Mouse (Mus musculus) embryonic facial prominence, embryonic 14.5 days (tissue): ENCODE measurements around the gene Slc4a1ap. TPM values are rescaled to one million over a fixed set of nuclear protein-coding genes. Genes with fewer than 3 reads are reported as not detected.
"Not testable (repeated sequence)": the region's sequence is repeated elsewhere in the genome, so short reads cannot be mapped to it uniquely, and the experiment has no call there.

ENCODE experiments used
- ATAC-seq: fragments of 200-750 bp; cut with Nextera tagmentation; 2 replicates; pipeline ENCODE4 v1.8.0; 2017; ENCODE audit warnings: low read depth, moderate number of reproducible peaks, moderate TSS enrichment
- DNase-seq: peaks from one replicate; pipeline ENCODE4 v3.0.0-alpha.2; 2015; ENCODE audit warnings: low spot score
- H3K27ac ChIP-seq: fragments of 300-500 bp; sonication (generic); replicated peaks from 2 replicates; pipeline ENCODE4 v1.5.1; 2014; ENCODE audit warnings: low read depth, mild to moderate bottlenecking, low read length, moderate library complexity
- H3K27me3 ChIP-seq: fragments of 300-500 bp; sonication (generic); replicated peaks from 2 replicates; pipeline ENCODE4 v1.6.1; 2014; ENCODE audit warnings: low read length; ENCODE audit not compliant: control insufficient read depth, insufficient read depth
- H3K36me3 ChIP-seq: fragments of 300-500 bp; sonication (generic); 2 replicates; pipeline ENCODE4 v1.6.1; 2014; ENCODE audit warnings: low read length, mixed read lengths; ENCODE audit not compliant: control insufficient read depth, insufficient read depth
- H3K4me1 ChIP-seq: fragments of 300-500 bp; sonication (generic); 2 replicates; pipeline ENCODE4 v1.6.1; 2014; ENCODE audit warnings: antibody characterized with exemption, low read length; ENCODE audit not compliant: control insufficient read depth, insufficient read depth
- H3K4me2 ChIP-seq: fragments of 300-500 bp; sonication (generic); 2 replicates; pipeline ENCODE4 v1.6.1; 2014; ENCODE audit warnings: low read depth, mild to moderate bottlenecking, low read length, moderate library complexity, mixed read lengths
- H3K4me3 ChIP-seq: fragments of 300-500 bp; sonication (generic); 2 replicates; pipeline ENCODE4 v1.5.1; 2014; ENCODE audit warnings: low read depth, mild to moderate bottlenecking, low read length
- H3K9ac ChIP-seq: fragments of 300-500 bp; sonication (generic); 2 replicates; pipeline ENCODE4 v1.6.1; 2014; ENCODE audit warnings: low read depth, mild to moderate bottlenecking, low read length, moderate library complexity, mixed read lengths
- H3K9me3 ChIP-seq: fragments of 300-500 bp; sonication (generic); 2 replicates; pipeline ENCODE4 v1.6.1; 2016; ENCODE audit warnings: low read length; ENCODE audit not compliant: control insufficient read depth
- WGBS: fragments of 180-500 bp; shearing (Covaris S2); extraction: QIAGEN DNeasy Blood & Tissue Kit; methylation state at CpG from one replicate; pipeline ENCODE4 v1.1.7; 2014; 5-methylcytosine and 5-hydroxymethylcytosine counted together
- polyA plus RNA-seq: library from polyadenylated mRNA; unstranded; fragments of >200 nt; fragmentation: Nextera tagmentation; extraction: Ambion mirVana; gene quantifications from 2 replicates; pipeline ENCODE4 v1.2.1, GENCODE M21; 2014

Slc4a1ap gene
- polyA plus RNA-seq, 1 experiment from 2014 or later, result 22.4 TPM

DNA sequence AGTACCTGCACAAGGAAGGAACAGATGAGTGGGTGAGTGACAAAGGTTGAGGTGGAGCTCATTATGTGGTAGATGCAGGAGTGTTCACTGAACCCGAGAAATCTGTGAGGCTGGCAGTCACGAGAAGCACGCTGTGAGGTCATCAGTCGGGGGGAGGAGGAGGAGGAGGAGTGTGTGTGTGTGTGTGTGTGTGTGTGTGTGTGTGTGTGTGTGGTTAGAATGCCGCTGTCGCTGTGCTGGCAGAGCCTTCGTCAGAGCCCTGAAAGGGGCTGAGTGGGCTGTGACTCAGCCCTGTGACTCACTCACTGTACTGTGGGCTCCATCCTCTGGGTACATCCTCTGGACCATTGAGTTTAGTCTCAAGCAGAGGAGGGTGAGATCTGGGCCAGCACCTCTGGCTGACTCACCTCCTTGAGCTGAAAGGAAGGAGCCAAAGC lies 49.8 kb downstream of the Slc4a1ap start:
- H3K27me3 ChIP-seq, result no peaks in the 10 kb centered on the region

DNA sequence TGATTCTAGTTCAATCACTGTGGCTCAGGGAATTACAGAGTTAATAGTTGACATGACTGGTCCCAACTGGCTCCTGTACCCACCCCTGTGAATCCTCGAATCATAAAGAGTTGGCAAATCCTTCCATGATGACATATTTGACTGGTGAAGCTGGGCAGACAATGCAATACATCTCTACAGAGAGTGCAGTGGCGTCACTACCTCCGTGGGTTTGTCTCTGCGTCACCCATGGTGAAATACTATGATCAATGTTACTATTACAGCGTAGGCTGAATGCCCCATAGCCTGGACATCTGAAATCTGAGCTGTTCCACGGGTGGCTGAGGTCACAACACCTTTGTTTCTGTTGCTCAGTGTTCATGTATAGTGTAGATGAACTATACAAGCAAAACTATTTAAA lies 54.5 kb downstream of the Slc4a1ap start:
- DNase-seq, result no peak
- Histone ChIP-seq H3K36me3 (no peaks in the 10 kb centered on the region), H3K27ac (no peak overlapping the region), H3K9ac (no peak overlapping the region), H3K4me3 (no peak overlapping the region), H3K4me2 (no peak overlapping the region), H3K4me1 (no peaks in the 10 kb centered on the region), H3K9me3 (no peaks in the 10 kb centered on the region), H3K27me3 (no peaks in the 10 kb centered on the region)
- no peak for ATAC-seq
- 75% methylated on average over 6 of the region's 6 CpGs for WGBS

More for the DNA sequence above, 49.8 kb downstream of the Slc4a1ap start:
- no peaks in the 10 kb centered on the region for H3K9me3 ChIP-seq
- H3K9ac ChIP-seq, result no peak overlapping the region
- no peak overlapping the region for H3K4me2 ChIP-seq
- ATAC-seq (no peak), DNase-seq (no peak)
- H3K4me3 ChIP-seq, result no peak overlapping the region
- peaks cover under 1% of the 10 kb centered on the region; the same call in 1 of the 2 replicates for H3K4me1 ChIP-seq
- no peaks in the 10 kb centered on the region for H3K36me3 ChIP-seq
- H3K27ac ChIP-seq, result no peak overlapping the region
- 65% methylated on average over 5 of the region's 7 CpGs for WGBS

DNA sequence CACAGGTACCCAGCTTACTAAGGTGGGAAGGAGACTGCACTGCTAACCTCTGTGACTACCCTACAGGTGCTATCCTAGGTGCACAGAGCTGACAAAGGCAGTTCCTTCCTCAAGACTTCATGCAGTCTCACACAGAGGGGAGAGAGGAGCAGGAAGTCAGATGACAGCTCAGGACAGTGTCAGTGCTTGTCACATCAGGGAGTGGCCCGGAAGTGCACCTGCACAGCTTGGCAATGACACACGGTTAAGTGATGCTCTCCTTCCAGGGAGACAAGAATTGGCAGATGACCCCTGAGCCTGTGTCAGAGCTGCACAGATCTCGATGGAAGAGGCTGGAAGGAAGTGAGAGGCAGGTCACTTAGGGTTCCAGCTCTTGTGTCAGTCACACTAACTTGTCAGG lies 55.1 kb downstream of the Slc4a1ap start:
- Histone ChIP-seq H3K4me1 (no peaks in the 10 kb centered on the region), H3K27ac (no peak overlapping the region), H3K4me2 (no peak overlapping the region), H3K36me3 (no peaks in the 10 kb centered on the region), H3K4me3 (no peak overlapping the region), H3K9ac (no peak overlapping the region), H3K27me3 (no peaks in the 10 kb centered on the region), H3K9me3 (no peaks in the 10 kb centered on the region)
- 69% methylated on average over 3 of the region's 3 CpGs for WGBS
- ATAC-seq (no peak), DNase-seq (no peak)

DNA sequence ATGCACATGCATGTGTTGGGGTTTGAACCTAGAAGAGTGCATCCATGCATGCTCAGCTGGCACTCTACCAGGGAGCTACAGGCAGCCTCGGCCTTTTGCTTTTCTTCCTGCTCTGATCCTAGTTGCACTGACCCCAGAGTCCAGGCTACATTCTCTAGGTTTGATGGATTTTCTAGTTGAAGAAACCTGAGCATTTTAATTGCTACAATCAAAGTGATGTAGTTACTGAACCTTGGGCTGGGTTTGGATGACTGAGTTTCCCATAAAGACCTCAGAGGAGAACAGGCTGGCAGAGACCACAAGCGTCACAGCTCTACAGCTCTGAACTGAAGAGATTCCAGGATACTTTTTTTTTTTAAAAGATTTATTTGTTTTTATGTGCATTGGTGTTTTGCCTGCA lies 56.5 kb downstream of the Slc4a1ap start:
- Histone ChIP-seq H3K9ac (no peak overlapping the region), H3K4me3 (no peak overlapping the region), H3K4me1 (no peaks in the 10 kb centered on the region), H3K4me2 (no peak overlapping the region), H3K27ac (no peak overlapping the region), H3K27me3 (no peaks in the 10 kb centered on the region), H3K9me3 (no peaks in the 10 kb centered on the region), H3K36me3 (no peaks in the 10 kb centered on the region)
- no peak for DNase-seq
- ATAC-seq, result no peak
- WGBS, result 70% methylated on average over 2 of the region's 2 CpGs

DNA sequence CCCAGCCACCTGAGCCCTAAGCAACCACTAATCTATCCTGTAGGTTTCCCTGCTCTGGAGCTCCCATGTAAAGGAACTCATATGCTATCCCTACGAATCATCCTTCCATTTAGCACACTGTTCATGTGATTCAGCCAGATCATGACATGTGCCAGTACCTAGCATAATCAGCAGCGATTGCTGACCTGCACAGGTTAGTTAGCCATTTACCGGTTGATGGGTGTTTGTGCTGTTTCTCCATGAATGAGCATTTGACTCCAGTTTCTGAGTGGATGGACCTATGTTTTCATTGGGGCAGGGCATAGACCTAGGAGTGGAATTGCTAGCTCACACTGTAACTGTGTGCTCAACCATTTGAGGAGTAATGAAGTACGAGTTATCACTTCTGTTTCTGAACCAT lies 58.7 kb downstream of the Slc4a1ap start:
- DNase-seq (no peak), ATAC-seq (no peak)
- Histone ChIP-seq H3K27ac (no peak overlapping the region), H3K27me3 (no peaks in the 10 kb centered on the region), H3K4me3 (no peak overlapping the region), H3K4me1 (no peaks in the 10 kb centered on the region), H3K36me3 (no peaks in the 10 kb centered on the region), H3K4me2 (no peak overlapping the region), H3K9me3 (peaks cover 6% of the 10 kb centered on the region; the same call in 1 of the 2 replicates), H3K9ac (no peak overlapping the region)
- 89% methylated on average over 4 of the region's 4 CpGs for WGBS

DNA sequence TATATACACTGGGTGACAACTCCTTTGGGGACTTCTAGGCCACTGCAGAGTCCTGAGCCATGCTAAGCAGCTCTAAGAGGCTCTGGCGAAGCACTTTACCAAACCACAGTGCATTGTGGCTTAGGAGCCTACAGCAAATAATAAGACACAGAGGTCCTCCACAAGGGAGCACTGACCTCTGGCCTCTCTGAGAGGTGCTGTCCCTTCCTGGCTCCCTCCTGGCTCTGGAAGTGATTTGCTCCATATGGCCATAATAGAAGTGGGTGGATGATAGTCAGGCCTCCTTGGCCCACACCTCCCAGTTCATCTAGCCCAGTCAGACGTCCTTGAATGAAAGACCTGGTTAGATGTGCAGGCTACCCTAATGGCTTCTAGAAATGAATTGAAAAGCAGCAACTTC lies 61.2 kb downstream of the Slc4a1ap start:
- H3K27me3 ChIP-seq, result no peaks in the 10 kb centered on the region
- no peak overlapping the region for H3K27ac ChIP-seq
- H3K9ac ChIP-seq, result no peak overlapping the region
- H3K4me1 ChIP-seq, result no peaks in the 10 kb centered on the region
- H3K4me3 ChIP-seq, result no peak overlapping the region
- peaks cover 6% of the 10 kb centered on the region; the same call in 1 of the 2 replicates for H3K9me3 ChIP-seq
- ATAC-seq, result no peak
- no peak for DNase-seq
- 59% methylated on average over 2 of the region's 2 CpGs for WGBS
- H3K4me2 ChIP-seq, result no peak overlapping the region
- H3K36me3 ChIP-seq, result no peaks in the 10 kb centered on the region

DNA sequence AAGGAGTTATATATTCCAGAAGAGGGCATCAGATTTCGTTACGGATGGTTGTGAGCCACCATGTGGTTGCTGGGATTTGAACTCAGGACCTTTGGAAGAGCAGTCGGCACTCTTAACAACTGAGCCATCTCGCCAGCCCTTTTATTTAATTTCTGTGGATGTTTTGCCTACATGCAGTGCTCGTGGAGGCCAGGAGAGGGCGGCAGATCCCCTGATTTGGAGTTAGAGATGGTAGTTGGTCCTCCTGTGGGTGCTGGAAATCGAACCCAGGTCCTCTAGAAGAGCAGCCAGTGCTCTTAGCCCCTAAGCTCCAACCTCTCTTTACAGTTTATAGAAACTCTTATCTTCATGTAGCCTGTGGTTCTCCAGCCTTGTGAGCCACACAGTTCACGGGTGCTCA lies 61.9 kb downstream of the Slc4a1ap start:
- not testable (repeated sequence) for H3K4me3 ChIP-seq, H3K9me3 ChIP-seq, H3K9ac ChIP-seq, H3K4me2 ChIP-seq, DNase-seq, ATAC-seq, H3K27me3 ChIP-seq, H3K4me1 ChIP-seq, H3K36me3 ChIP-seq, H3K27ac ChIP-seq
- WGBS, result 86% methylated on average over 8 of the region's 8 CpGs

DNA sequence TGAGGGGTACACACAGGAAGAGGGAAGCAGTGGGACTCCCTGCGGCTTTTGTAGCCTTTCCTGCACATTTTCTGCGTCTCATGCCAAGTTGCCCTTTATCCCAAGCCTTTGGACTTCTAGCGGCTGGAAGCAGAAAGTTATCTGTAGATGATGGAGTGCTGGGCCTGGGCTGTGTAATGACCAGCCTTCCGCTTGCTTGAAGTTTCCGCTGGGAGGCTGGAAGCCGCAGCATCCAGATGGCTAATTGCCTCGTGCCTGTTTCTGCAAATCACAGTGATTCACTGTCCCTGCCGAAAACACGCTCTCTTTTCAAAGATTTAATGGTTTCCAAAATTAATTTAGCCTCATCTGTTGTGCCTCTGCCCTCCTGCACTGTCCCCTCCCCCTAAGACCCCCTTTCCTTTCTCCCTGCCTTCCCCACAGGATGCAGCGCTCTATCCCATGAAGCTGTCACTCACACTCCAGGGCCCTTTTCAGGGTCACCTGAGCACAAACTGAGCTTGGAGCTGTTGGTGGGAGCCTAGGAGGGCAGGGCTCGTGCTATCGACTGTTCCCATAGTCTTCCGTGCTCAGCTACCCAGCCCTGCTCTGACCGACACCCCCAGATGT lies 63.0 kb downstream of the Slc4a1ap start:
- H3K9me3 ChIP-seq, result peaks cover 6% of the 10 kb centered on the region; the same call in 1 of the 2 replicates
- no peak overlapping the region; the same call in 1 of the 2 replicates for H3K9ac ChIP-seq
- no peak overlapping the region for H3K27ac ChIP-seq
- DNase-seq, result no peak
- 64% methylated on average over 14 of the region's 14 CpGs for WGBS
- no peak overlapping the region for H3K4me2 ChIP-seq
- H3K4me1 ChIP-seq, result no peaks in the 10 kb centered on the region
- H3K4me3 ChIP-seq, result no peak overlapping the region
- no peaks in the 10 kb centered on the region for H3K36me3 ChIP-seq
- no peaks in the 10 kb centered on the region for H3K27me3 ChIP-seq
- no peak for ATAC-seq

DNA sequence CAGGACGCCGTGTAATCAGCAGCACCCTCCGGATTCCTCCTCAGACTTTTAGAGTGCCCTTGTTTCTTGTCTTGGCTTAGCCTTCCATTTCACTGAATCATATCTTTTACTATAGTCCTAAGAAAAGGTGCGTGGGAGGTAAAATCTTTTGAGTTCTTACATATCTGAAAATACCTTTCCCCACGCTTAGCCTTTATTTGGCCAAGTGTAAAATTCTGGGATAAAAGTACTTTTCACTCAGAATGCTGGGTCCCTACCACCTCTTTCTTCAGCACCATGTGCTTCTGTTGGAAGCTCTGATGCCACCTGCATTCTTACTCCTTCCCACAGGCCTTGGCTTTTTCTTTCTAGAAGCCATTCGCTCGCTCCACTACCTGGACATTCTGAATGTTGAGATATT lies 64.3 kb downstream of the Slc4a1ap start:
- peaks cover 6% of the 10 kb centered on the region; the same call in 1 of the 2 replicates for H3K9me3 ChIP-seq
- H3K27me3 ChIP-seq, result no peaks in the 10 kb centered on the region
- H3K36me3 ChIP-seq, result no peaks in the 10 kb centered on the region
- no peak for ATAC-seq
- no peak overlapping the region for H3K27ac ChIP-seq
- WGBS, result 90% methylated on average over 7 of the region's 7 CpGs
- no peak overlapping the region for H3K4me2 ChIP-seq
- no peak for DNase-seq
- no peak overlapping the region for H3K9ac ChIP-seq
- no peaks in the 10 kb centered on the region for H3K4me1 ChIP-seq
- no peak overlapping the region for H3K4me3 ChIP-seq
